Mouse (Mus musculus) heart, adult 10 weeks (tissue): ENCODE measurements around the gene Fbxo39. TPM values are rescaled to one million over a fixed set of nuclear protein-coding genes. Genes with fewer than 3 reads are reported as not detected.

Experiments
- polyA plus RNA-seq: library from polyadenylated mRNA; stranded (reverse); fragments of 350-450 nt; fragmentation: Illumina TruSeq; extraction: RNeasy Lipid Tissue Mini Kit (QIAGEN cat#74804); gene quantifications from one replicate; pipeline ENCODE4 v1.2.3, GENCODE M21; 2014; ENCODE audit warnings: low read depth, low replicate concordance

Gene Fbxo39
- not detected for polyA plus RNA-seq

GRCm38 (mm10) chr11:72314151-72314895 is at the start of gene Fbxo39:
Fbxo39 (plus strand) TSS chr11:72314444.

GRCm38 (mm10) chr11:72266960-72267560 is 47.2 kb upstream of the Fbxo39 start, which contains the start of gene Slc13a5:
Slc13a5 (minus strand) TSS chr11:72267222.

GRCm38 (mm10) chr11:72301334-72301733 is 12.9 kb upstream of the Fbxo39 start, which contains the start of gene Xaf1:
Xaf1 (plus strand) TSS chr11:72301629.

GRCm38 (mm10) chr11:72362347-72362741 is 48.1 kb downstream of the Fbxo39 start, which contains the start of gene Tekt1:
Tekt1 (minus strand) TSS chr11:72362442.

Other genes starting within 250 kb of the Fbxo39 start
- gene Pitpnm3, start 178.7 kb upstream of the Fbxo39 start, polyA plus RNA-seq: 3.9 TPM
- not detected for gene Gm43951, start 107.6 kb upstream of the Fbxo39 start, polyA plus RNA-seq
- 2.6 TPM for gene 4933427D14Rik, start 107.0 kb upstream of the Fbxo39 start, polyA plus RNA-seq
- 79.8 TPM for gene Txndc17, start 106.9 kb upstream of the Fbxo39 start, polyA plus RNA-seq
- gene Med31, start 98.9 kb upstream of the Fbxo39 start, polyA plus RNA-seq: 17.3 TPM
- not detected for gene Slc13a5, start 47.2 kb upstream of the Fbxo39 start, polyA plus RNA-seq
- 24.4 TPM for gene Xaf1, start 12.8 kb upstream of the Fbxo39 start, polyA plus RNA-seq
- gene Tekt1, start 48.0 kb downstream of the Fbxo39 start, polyA plus RNA-seq: not detected
- 16.4 TPM for gene Smtnl2, start 97.3 kb downstream of the Fbxo39 start, polyA plus RNA-seq
- not detected for gene Ggt6, start 121.1 kb downstream of the Fbxo39 start, polyA plus RNA-seq
- gene Mybbp1a, start 126.9 kb downstream of the Fbxo39 start, polyA plus RNA-seq: 37.6 TPM
- gene Spns2, start 175.5 kb downstream of the Fbxo39 start, polyA plus RNA-seq: 12.3 TPM
- 0.21 TPM for gene Spns3, start 236.1 kb downstream of the Fbxo39 start, polyA plus RNA-seq